Mouse (Mus musculus) ES-E14 (cell line): ENCODE data around the gene Nav2.

Experiments used
- CHD2 ChIP-seq: IDR thresholded peaks from 2 replicates; pipeline ENCODE4 v1.6.1; 2014; ENCODE audit warnings: mild to moderate bottlenecking, low read depth, low read length, inconsistent platforms
- HCFC1 ChIP-seq: IDR thresholded peaks from 2 replicates; pipeline ENCODE4 v1.6.1; 2012; ENCODE audit warnings: low read length, inconsistent platforms, borderline replicate concordance; ENCODE audit not compliant: insufficient read depth
- MAFK ChIP-seq: IDR thresholded peaks from 2 replicates; pipeline ENCODE4 v1.6.1; 2014; ENCODE audit warnings: mild to moderate bottlenecking, low read depth, low read length, inconsistent platforms; ENCODE audit not compliant: insufficient read depth

DNA sequence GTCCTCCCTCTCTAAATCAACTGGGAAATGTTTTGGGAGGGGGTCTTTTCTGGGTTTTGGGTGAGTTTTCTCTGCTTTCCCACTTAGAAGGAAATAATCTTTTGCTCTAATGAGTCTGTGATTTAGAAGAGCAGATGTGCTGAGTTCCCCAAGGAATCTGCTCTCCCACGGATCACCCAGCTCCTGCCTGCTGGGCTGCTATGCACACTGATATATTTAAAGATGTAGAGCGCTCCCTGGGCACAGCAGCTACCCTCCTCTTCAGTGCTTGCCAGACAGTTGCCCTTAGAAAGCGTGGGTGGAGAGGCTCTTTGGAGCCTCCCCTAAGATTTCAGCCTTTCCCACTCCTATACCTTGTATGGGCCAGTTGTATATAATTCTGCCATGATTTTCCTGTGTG, 452.1 kb downstream of the Nav2 start:
- TF ChIP-seq HCFC1 = no peak
- TF ChIP-seq MAFK = no peak
- TF ChIP-seq CHD2 = no peak
